Mouse (Mus musculus) myocyte (in vitro differentiated cells): Measurements from ENCODE around the gene Myo1d.

Experiments
- CEBPB ChIP-seq: IDR thresholded peaks from 2 replicates; pipeline ENCODE4 v1.6.1; 2011; ENCODE audit warnings: mild to moderate bottlenecking, moderate library complexity; ENCODE audit not compliant: poor library complexity, insufficient read depth, severe bottlenecking
- E2F4 ChIP-seq: IDR thresholded peaks from one replicate; pipeline ENCODE4 v1.6.1; 2011; ENCODE audit warnings: mild to moderate bottlenecking, control low read depth, moderate library complexity; ENCODE audit not compliant: insufficient read depth
- MAX ChIP-seq: IDR thresholded peaks from one replicate; pipeline ENCODE4 v1.6.1; 2011; ENCODE audit warnings: low read depth, mild to moderate bottlenecking, control low read depth
- MYOD1 ChIP-seq, 3 experiments: IDR thresholded peaks; one replicate each; pipeline ENCODE4 v1.6.1; 2011; ENCODE audit warnings: control low read depth in 2 of 3, low read depth in 2 of 3, mild to moderate bottlenecking in 2 of 3, moderate library complexity in 1 of 3; ENCODE audit not compliant: insufficient read length in 2 of 3, control insufficient read depth in 1 of 3
- MYOG ChIP-seq, 3 experiments: IDR thresholded peaks; one replicate each; pipeline ENCODE4 v1.6.1; 2011; ENCODE audit warnings: control low read depth in 2 of 3, low read depth in 2 of 3, mild to moderate bottlenecking in 2 of 3; ENCODE audit not compliant: insufficient read length in 2 of 3, control insufficient read depth in 1 of 3, insufficient read depth in 1 of 3
- POLR2A ChIP-seq: IDR thresholded peaks from one replicate; pipeline ENCODE4 v1.6.1; 2011; ENCODE audit warnings: low read depth, mild to moderate bottlenecking, control low read depth, moderate library complexity; ENCODE audit not compliant: insufficient read length
- POLR2AphosphoS2 ChIP-seq: IDR thresholded peaks from one replicate; pipeline ENCODE4 v1.6.1; 2011; ENCODE audit warnings: low read depth, control low read depth; ENCODE audit not compliant: insufficient read length
- SRF ChIP-seq: IDR thresholded peaks from one replicate; pipeline ENCODE4 v1.6.1; 2011; ENCODE audit warnings: low read depth; ENCODE audit not compliant: control insufficient read depth, insufficient read length
- TCF3 ChIP-seq: IDR thresholded peaks from one replicate; pipeline ENCODE4 v1.6.1; 2011; ENCODE audit warnings: low read depth, control low read depth; ENCODE audit not compliant: insufficient read length
- USF1 ChIP-seq: IDR thresholded peaks from one replicate; pipeline ENCODE4 v1.6.1; 2011; ENCODE audit warnings: low read depth, mild to moderate bottlenecking, control low read depth, moderate library complexity

DNA sequence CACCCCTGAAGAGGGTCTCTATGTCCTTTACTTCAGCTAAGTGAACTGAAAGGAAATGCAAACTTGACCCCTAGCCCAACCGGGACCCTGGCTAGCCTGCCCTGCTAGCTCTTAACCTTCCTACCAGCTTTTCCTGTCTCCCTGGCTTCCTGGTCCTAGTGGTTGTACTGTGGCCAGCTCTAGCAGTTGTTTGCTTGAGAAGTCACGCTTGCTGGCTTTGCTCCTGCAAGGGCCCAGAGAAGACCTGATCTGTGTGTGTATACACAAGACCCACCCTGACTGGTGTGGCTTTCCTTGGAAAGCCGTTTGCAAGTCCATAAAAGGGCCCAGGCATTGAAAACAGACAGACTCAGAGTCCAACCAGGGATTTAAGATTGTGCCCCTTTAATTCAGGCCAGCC is 22.9 kb upstream of the Myo1d start:
- TF ChIP-seq MYOD1 (IDR thresholded peaks at IDR 0.05; ENCODE audit: control insufficient read depth in 1 of 3, insufficient read length in 2 of 3, low read depth in 2 of 3) (no peak), E2F4 (no peak), POLR2A (no peak), USF1 (no peak), MYOG (IDR thresholded peaks at IDR 0.05; ENCODE audit: control insufficient read depth in 1 of 3, insufficient read depth in 1 of 3, insufficient read length in 2 of 3, low read depth in 2 of 3) (no peak), MAX (no peak), CEBPB (no peak), POLR2AphosphoS2 (no peak), TCF3 (no peak), SRF (no peak)
